ENCODE assay signal across 15 mouse cellular contexts in the genomic region with DNA sequence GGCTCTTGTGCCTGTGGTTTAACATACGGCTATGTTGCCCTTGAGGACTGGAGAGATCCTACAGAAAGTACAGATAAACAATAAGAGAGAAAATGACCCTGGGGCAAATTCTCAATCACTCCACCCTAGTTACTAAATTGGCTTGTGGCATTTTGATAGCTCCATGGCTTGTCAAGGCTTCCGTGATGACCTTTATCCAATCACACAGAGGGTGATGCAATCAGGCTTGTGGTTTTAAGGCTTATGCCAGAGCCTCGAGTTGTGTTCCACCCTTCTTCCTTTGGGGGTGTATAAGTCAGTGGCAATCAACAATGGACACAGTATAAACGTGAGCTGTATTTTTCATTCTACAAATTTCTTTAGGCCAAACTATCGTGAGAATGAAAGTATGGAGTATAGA.
DNase-seq lines count a peak whose midpoint lies in the region; ATAC-seq lines count a peak whose summit lies in the region.
"Had no signal": no experiment of that assay in that cellular context is flagged by ENCODE, and none has a peak within 500 bp of the region (broad histone marks: within the 10 kb centered on the region; RNA-seq: fewer than 3 reads in every experiment).

No protein-coding gene starts in this region.

- no peak overlapping the region for H3K4me2 ChIP-seq in intestine, embryonic 16.5 days (ENCODE audit: low read depth, low read length)
- H3K4me2 ChIP-seq: heart, embryonic 15.5 days; midbrain, embryonic 13.5 days; neural tube, embryonic 12.5 days had no signal

- ATAC-seq in intestine, embryonic 16.5 days = no peak
- ATAC-seq: hindbrain, postnatal 0 days; midbrain, embryonic 13.5 days had no signal

- no peak overlapping the region for H3K27ac ChIP-seq in intestine, embryonic 16.5 days (ENCODE audit: low read length)
- H3K27ac ChIP-seq: heart, embryonic 15.5 days; hindbrain, postnatal 0 days; midbrain, embryonic 13.5 days; neural tube, embryonic 12.5 days had no signal

- no peak overlapping the region for H3K4me3 ChIP-seq in intestine, embryonic 16.5 days (ENCODE audit: low read length)
- H3K4me3 ChIP-seq: heart, embryonic 15.5 days; midbrain, embryonic 13.5 days; neural tube, embryonic 12.5 days had no signal

- no peak overlapping the region for H3K9ac ChIP-seq in intestine, embryonic 16.5 days (ENCODE audit: low read depth, low read length)
- H3K9ac ChIP-seq: heart, embryonic 15.5 days; midbrain, embryonic 13.5 days; neural tube, embryonic 12.5 days had no signal

- peak; percentile 89 for DNase-seq in heart, adult 11 months
- DNase-seq in heart, postnatal 25 days (ENCODE audit: low spot score) = no peak
- DNase-seq in 3T3-L1 (ENCODE audit: low read depth, low spot score) (peak; percentile 97), ZHBTc4 (ENCODE audit: low read depth, low spot score) (peak; percentile 3)
- peak; percentile 40 for DNase-seq in fibroblast of lung, adult 2 months (ENCODE audit: low read depth)
- no peak for DNase-seq in kidney, adult 18-20 months
- DNase-seq in retina, embryonic 14.5 days (ENCODE audit: low spot score) = no peak
- DNase-seq: cerebellum, adult 2 months; embryo, embryonic 11 days; thymus, adult 2 months had no signal

- 75% methylated on average over 5 of the region's 5 CpGs for WGBS in intestine, embryonic 16.5 days

- H3K4me1 ChIP-seq in intestine, embryonic 16.5 days (ENCODE audit: control insufficient read depth, insufficient read depth, low read length) = no peaks in the 10 kb centered on the region
- H3K4me1 ChIP-seq: heart, embryonic 15.5 days; midbrain, embryonic 13.5 days; neural tube, embryonic 12.5 days had no signal

- H3K9me3 ChIP-seq in intestine, embryonic 16.5 days (ENCODE audit: control insufficient read depth, low read length) = no peaks in the 10 kb centered on the region
- H3K9me3 ChIP-seq: heart, embryonic 15.5 days; midbrain, embryonic 13.5 days; neural tube, embryonic 12.5 days had no signal

- no peaks in the 10 kb centered on the region for H3K36me3 ChIP-seq in intestine, embryonic 16.5 days (ENCODE audit: control insufficient read depth, insufficient read depth, low read length)
- H3K36me3 ChIP-seq: heart, embryonic 15.5 days; midbrain, embryonic 13.5 days; neural tube, embryonic 12.5 days had no signal

- H3K27me3 ChIP-seq in intestine, embryonic 16.5 days (replicated peaks; ENCODE audit: control insufficient read depth, insufficient read depth, low read length) = no peaks in the 10 kb centered on the region
- H3K27me3 ChIP-seq: heart, embryonic 15.5 days; midbrain, embryonic 13.5 days; neural tube, embryonic 12.5 days had no signal

- intact Hi-C loops in heart, postnatal 25 days (cut with DNase I) = no loop called here

Comparison
In these comparisons a context has a peak if more than half of its experiments do, and no peak if none do; other contexts are left out.
1. DNase-seq: peak in heart, adult 11 months (single experiment), 3T3-L1 (single experiment), ZHBTc4 (single experiment) and fibroblast of lung, adult 2 months (single experiment); none in heart, postnatal 25 days (single experiment), kidney, adult 18-20 months (single experiment) and retina, embryonic 14.5 days (single experiment).